Mouse (Mus musculus): ENCODE data around the gene Gm3629. TPM values are rescaled to one million over a fixed set of nuclear protein-coding genes. Genes with fewer than 3 reads are reported as not detected.
"Not testable (repeated sequence)": the region's sequence is repeated elsewhere in the genome, so short reads cannot be mapped to it uniquely, and the experiment has no call there.

Gm3629 gene
- polyA plus RNA-seq (2012; rRNA removed): 0.26 and 0.69 TPM in 2 replicates

DNA sequence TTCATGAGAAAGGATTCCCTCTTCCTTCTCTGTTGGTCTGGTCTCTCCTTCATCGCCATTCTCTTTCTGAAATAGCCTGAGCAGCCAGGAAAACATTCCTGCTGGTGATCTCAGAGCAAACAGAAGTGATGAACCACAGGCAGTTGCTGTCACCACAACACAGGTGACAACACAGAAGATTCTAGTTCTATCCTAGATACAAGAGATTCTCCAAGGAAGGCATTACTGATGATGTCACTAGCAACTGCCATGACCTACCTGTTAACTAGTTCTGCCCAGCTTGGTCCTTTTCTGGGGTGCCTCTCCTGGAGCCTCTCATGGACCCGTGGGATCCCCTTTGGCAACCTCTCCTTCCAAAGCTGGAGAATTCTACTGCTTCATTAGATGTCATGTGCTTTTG is at the start of gene Gm3629:
Gm3629 (minus strand) TSS at position 101 of the 400 bp plus-strand sequence.
- not testable (repeated sequence) for H3K27ac ChIP-seq (ENCODE audit: insufficient read depth, low read length); H3K4me3 ChIP-seq (ENCODE audit: insufficient read depth, low read length); H3K4me1 ChIP-seq (ENCODE audit: control insufficient read depth, insufficient read depth, low read length)

- H3K4me3 ChIP-seq (ENCODE audit: insufficient read depth, low read length); H3K4me1 ChIP-seq (ENCODE audit: control insufficient read depth, insufficient read depth, low read length); H3K27ac ChIP-seq (ENCODE audit: insufficient read depth, low read length): not testable (repeated sequence)
Measured at GRCm38 (mm10) chr14:6622318-6622717, 31.9 kb upstream of the Gm3629 start, which contains the start of gene Gm3460. Gene Gm3460, minus strand, starts transcription at chr14:6622418.

DNA sequence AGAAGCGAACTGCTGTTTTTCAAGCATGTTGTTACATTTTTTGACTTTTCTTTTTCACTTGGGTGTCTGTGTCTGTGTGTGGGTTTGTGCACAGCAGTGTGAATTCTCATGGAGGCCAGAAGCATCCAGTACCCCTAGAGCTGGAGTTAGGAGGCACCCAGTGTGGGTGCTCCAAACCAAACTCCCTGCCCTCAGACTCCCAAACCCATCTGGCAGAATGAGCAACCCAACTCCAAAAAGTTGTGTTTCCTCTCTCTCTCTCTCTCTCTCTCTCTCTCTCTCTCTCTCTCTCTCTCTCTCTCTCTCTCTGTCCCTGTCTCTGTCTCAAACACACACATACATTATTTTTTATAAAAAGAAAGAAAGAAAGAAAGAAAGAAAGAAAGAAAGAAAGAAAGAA is 16.0 kb upstream of the Gm3629 start:
- H3K4me3 ChIP-seq (ENCODE audit: insufficient read depth, low read length); H3K27ac ChIP-seq (ENCODE audit: insufficient read depth, low read length); H3K4me1 ChIP-seq (ENCODE audit: control insufficient read depth, insufficient read depth, low read length): not testable (repeated sequence)

- not testable (repeated sequence) for H3K27ac ChIP-seq (ENCODE audit: insufficient read depth, low read length); H3K4me1 ChIP-seq (ENCODE audit: control insufficient read depth, insufficient read depth, low read length)
- H3K4me3 ChIP-seq (ENCODE audit: insufficient read depth, low read length): 0 out of 2 replicates have a peak overlapping the region, but pooled peaks have one; percentile 18
Measured at GRCm38 (mm10) chr14:6605004-6605403, 14.6 kb upstream of the Gm3629 start.

- not testable (repeated sequence) for H3K4me1 ChIP-seq (ENCODE audit: control insufficient read depth, insufficient read depth, low read length); H3K27ac ChIP-seq (ENCODE audit: insufficient read depth, low read length)
- 0 out of 2 replicates have a peak overlapping the region, but pooled peaks have one; percentile 18 for H3K4me3 ChIP-seq (ENCODE audit: insufficient read depth, low read length)
Measured at GRCm38 (mm10) chr14:6604551-6604950, 14.1 kb upstream of the Gm3629 start.

DNA sequence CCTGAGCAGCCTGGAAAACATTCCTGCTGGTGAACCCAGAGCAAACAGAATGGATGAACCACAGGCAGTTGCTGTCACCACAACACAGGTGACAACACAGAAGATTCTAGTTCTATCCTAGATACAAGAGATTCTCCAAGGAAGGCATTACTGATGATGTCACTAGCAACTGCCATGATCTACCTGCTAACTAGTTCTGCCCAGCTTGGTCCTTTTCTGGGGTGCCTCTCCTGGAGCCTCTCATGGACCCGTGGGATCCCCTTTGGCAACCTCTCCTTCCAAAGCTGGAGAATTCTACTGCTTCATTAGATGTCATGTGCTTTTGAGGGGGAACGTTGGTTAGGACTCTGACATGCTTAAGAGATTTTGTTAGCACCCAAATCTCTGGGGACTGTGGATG is 53.2 kb downstream of the Gm3629 start, which contains the start of gene Gm8356:
Gm8356 (minus strand) TSS at position 101 of the 400 bp plus-strand sequence.
- not testable (repeated sequence) for H3K4me3 ChIP-seq (ENCODE audit: insufficient read depth, low read length); H3K27ac ChIP-seq (ENCODE audit: insufficient read depth, low read length); H3K4me1 ChIP-seq (ENCODE audit: control insufficient read depth, insufficient read depth, low read length)

Other genes with a start within 250 kb of the Gm3629 start
- not detected in 2 replicates for gene Gm3618, start 246.9 kb downstream of the Gm3629 start, polyA plus RNA-seq (2012; rRNA removed)
- not detected in 2 replicates for gene Gm16440, start 200.3 kb downstream of the Gm3629 start, polyA plus RNA-seq (2012; rRNA removed)
- gene Gm3591, start 178.1 kb downstream of the Gm3629 start, polyA plus RNA-seq (2012; rRNA removed): 0.75 and 1.1 TPM in 2 replicates
- gene Gm3594, start 146.0 kb downstream of the Gm3629 start, polyA plus RNA-seq (2012; rRNA removed): not detected in 2 replicates
- gene Gm8356, start 53.3 kb downstream of the Gm3629 start, polyA plus RNA-seq (2012; rRNA removed): not detected in 2 replicates
- gene Gm3460, start 31.8 kb upstream of the Gm3629 start, polyA plus RNA-seq (2012; rRNA removed): 0.40 TPM in 1 of 2 replicates, not detected in the other
- gene Gm10251, start 93.6 kb upstream of the Gm3629 start, polyA plus RNA-seq (2012; rRNA removed): 0.08 TPM in 1 of 2 replicates, not detected in the other
- gene Gm8050, start 129.6 kb upstream of the Gm3629 start, polyA plus RNA-seq (2012; rRNA removed): not detected in 2 replicates
- gene Gm3636, start 151.7 kb upstream of the Gm3629 start, polyA plus RNA-seq (2012; rRNA removed): 5.4 and 6.5 TPM in 2 replicates
- 0.06 TPM in 1 of 2 replicates, not detected in the other for gene Gm8362, start 183.8 kb upstream of the Gm3629 start, polyA plus RNA-seq (2012; rRNA removed)
- 0.06 TPM in 1 of 2 replicates, not detected in the other for gene Gm3642, start 249.7 kb upstream of the Gm3629 start, polyA plus RNA-seq (2012; rRNA removed)